Mouse (Mus musculus): ENCODE results near the gene Fam83c.

- TF ChIP-seq CTCF (IDR thresholded peaks at IDR 0.05; ENCODE audit: low read depth) (no peak), EP300 (IDR thresholded peaks at IDR 0.05; ENCODE audit: low read depth) (no peak)
Observed at GRCm38 (mm10) chr2:155834732-155835131, at the start of gene Fam83c.
